Mouse (Mus musculus) right cerebral cortex, postnatal 4 days (tissue): Measurements from ENCODE around the gene Arpc5.
"Not testable (repeated sequence)": the region's sequence is repeated elsewhere in the genome, so short reads cannot be mapped to it uniquely, and the experiment has no call there.

Source experiments
- DNase-seq: peaks from one replicate; pipeline ENCODE4 v3.0.0-alpha.2; 2022

Gene Arpc5

DNA sequence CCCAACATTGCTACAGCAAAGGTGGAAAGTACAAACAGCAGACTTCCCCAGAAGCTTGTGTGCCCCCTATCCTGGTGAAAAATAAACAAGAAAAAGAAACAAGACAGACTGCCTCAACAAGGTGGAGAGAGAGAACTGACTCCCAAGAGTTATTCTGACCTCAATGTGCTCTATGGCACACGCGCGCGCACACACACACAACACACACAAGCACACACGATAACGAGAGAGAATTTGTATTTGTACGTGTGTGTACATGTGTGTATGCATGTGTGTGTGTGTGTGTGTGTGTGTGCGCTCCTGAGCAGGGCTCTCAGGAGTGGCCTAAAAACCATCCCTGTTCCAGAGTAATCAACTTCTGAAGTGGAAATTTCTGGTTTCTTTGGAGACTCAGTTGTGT lies 18.3 kb downstream of the Arpc5 start:
- no peak for DNase-seq

DNA sequence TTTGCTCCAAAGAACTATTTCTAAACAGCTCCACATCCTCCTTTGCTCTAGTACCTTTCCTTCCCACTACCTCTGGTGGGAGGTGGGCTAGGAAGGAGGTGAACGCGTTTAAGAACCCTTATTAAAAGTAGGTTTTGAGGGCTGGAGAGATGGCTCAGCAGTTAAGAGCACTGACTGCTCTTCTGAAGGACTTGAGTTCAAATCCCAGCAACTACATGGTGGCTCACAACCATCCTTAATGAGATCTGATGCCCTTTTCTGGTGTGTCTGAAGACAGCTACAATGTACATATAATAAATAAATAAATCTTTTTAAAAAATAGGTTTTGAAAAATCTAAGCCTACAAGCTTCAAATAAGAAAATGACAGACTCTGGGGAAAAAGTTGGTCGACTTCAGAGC lies 19.1 kb downstream of the Arpc5 start:
- not testable (repeated sequence) for DNase-seq

DNA sequence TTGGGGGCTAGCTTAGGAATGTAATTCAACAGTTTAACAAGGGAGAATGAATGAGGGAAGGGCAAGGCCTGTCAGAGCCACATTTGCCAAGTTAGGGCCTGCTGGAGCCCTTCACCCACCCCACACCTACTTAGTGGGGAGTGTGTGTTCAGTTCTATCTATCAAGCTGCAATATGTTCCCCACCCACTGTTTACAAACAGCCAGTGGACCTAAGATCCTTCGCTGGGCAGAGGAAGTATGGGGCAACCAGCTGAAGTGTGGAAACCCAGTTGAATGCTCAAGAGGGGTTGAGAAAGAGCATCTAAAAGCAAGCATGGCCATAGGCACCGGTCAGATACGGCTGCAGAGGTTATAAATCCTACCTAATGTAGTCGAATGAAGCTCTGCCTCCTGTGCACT lies 20.6 kb downstream of the Arpc5 start:
- no peak for DNase-seq

DNA sequence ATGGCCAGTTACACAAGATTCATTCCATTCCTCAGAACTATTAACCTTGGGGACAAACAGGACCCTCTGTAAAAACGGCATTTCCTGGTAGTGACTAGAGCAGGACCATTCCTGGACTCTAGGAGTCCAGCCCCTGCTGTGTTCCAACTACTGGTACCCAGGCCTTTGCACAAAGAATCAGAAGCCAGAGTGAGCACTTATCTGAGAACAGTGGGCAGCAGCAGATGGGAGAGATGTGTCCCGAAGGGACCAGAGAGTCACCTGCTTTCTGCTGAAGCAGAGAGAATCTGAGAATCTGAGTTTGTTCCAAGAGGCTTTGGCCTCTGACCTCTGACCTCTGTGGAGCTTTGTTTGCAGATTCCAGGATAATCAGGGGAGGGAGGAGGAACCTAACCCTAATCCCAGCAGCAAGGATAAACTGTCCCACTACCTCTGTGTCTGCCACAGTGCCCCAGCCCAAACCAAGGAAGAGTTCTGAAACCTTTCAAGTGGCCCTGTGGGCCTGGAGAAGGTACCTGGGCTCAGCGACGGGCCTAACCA lies 21.8 kb downstream of the Arpc5 start:
- no peak for DNase-seq

DNA sequence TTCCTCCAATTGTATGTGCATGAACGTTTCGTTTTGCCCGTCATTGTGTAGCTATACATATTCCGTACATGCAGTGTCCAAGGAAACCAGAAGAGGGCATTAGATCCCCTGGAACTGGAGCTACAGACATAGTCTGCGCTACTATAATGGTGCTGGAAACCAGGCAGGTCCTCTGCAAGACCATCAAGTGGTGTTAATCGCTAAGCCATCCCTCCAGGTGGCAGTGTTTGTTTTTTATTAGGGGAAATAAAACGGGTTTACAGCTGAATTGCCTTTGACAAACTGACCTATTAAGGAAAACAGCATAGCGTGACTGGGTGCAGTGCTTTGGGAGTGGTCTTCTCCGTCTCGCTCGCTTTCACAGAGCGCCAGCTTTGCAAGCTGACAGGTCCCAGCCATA lies 23.9 kb downstream of the Arpc5 start:
- DNase-seq: no peak

DNA sequence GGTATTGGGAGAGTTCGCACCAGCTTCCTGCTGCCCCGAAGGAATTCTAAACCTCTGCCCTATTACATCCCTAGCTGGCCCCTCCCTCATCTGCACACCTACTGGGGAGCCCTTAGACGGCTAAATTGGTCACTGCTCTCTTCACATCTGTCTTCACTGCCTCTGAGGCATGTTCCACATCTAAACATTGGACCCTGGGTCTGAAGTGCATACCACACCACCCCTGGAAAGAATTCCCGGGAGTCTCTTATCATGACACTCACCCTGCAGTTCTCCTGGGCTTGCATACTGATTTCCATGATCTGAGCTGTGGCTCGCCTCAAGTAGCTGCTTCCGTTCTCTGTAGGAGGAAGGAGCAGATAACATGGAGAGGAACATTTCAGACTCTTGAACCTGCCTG lies 24.5 kb downstream of the Arpc5 start:
- no peak for DNase-seq

DNA sequence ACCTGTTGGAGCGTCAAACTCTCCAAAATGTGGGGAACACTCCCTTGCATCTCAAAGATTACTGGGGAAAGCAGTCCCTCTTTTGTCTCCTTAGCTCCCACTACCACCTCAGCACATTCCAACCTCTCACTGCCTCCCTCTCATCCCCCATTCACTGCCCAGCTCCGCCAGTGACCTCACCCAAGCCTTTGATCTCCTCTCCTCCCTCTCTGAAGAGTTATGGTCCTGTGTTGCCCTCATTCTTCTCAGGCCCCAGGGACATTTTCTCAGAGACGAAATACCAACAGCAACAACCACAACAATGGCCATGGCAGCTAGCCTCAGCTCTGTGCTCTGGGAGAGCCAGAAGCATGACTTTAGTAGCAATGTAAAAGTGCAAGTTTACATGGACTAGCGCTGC lies 24.9 kb downstream of the Arpc5 start:
- DNase-seq: no peak

DNA sequence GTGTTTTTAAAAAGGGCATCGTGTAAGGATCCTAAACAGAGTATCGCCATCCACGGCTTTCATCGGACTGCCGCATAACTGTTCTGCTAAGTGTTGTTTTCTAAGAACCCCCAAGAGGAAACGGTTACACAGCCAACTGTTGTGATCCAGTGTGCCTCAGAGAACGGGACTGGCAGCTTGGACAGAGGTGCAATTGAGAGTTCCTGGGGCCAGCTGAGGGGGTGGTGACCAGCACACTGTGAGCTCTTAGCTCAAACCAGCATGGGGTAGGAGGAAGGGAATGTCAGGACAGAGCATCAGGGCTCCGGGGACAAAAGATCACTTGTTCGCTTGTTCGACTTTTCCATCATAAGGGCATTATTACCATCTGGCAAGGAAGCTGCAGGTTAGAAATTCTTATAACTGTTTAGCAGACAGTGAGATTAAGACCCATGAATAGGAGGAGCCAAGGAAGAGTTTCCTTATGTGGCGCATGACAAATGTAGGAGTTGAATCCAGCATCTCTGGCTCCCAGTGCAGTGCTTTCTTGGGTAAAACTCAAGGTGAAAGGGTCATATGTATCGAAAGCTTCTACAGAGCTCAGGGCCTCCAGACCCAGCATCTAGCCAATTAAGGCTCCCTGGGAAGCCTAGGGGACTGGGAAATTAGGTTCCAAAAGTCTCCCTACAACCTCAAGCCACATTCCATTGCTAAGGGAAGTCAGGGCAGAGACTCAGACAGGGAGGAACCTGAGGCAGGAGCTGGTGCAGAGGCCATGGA lies 26.6 kb downstream of the Arpc5 start:
- DNase-seq: no peak

DNA sequence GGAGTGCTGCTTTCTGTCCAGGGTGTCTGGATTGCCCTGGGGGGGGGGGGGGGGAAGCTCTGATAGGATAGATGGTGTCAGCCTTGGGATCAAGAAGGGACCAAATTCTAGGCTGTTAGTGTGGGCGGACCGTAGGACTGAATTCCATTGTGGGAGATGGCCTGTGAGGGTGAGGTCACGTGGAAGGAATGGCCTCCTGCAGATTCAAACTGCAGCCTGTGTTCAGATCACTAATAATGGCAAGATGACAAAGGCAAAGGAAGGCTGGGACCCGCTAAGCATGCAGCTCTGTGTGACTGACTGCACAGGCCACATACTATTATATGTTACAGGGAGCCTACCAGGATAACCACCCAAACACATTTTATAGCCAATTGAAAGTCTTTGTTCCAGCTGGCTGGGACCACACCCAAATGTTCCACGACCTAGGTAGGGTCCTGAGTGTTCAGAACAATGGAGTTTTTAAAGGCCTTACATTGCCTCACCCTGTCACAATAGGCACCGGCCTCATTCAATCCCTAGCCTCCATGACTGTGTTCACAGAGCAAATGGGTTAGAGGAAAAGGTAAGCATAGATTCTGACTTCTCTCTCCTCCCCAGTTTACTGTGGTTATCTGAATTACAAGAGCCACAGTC lies 27.3 kb downstream of the Arpc5 start:
- DNase-seq: no peak

DNA sequence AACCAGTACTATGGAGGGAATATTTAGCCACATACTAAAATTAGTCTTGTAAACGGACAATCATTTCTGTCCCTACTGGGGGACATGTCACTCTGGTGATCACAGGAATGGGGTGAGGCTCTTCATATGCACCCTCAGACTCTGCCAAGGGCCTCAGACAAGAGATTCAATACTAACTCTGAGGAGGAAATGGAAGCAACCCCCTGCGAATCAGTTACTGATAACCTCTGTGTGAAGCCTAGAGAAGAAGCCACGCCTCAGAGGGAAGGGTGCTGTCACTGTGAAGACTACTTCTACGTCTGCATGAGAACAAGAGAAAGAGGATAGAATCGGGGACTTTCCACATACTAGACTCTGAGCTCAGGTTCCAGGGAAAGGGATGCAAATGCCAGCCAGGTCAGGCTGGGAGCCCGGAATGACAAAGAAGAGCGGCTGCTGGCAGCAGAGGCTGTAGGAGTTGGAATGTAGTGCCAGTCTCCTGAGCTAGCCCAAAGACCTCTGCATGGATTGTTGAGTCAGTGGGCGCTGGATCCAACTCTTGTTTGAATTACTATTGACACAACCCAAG lies 29.4 kb downstream of the Arpc5 start:
- DNase-seq: no peak

DNA sequence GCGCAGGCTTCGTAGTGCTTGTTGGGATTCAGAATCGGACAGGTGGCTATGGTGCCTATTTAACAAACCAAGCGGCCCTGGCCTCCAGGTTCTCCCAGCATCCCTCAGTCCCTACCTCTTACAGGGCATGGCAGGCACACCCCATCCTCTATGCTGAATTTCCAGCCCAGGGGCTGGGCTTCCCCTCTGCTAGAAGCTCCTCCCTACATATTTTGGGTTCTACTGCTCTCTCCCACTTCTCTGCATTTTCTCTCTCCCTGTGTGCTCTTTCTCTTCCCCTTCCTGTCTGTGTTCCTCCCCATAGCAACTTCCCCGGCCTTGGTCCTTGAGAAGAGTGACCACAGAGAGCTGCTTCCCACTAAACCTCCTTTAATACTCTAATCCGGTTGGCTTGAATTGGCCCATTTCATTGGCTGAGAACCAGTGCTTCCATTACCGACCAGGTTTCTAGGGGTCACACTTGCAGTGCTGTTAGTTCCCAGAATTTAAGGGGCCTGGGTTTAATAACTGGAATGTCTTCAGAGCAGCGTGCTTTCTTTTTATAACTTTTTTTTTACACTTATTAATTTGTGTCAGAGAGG lies 30.4 kb downstream of the Arpc5 start:
- DNase-seq: no peak

DNA sequence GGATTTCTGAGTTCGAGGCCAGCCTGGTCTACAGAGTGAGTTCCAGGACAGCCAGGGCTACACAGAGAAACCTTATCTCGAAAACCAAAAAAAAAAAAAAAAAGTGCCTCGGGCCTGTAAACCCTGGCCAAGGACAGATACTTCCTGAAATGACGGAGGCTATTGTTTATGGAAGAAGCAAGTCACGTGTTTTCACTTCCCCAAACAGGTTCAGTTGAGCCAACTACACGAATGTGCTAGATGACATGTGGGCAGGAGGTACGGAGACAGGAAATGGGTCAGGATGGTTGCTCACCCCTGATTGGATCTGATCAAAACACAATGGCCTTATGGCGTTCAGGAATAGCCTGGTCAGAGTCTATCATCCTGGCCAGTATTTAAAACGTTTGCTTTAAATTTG lies 31.8 kb downstream of the Arpc5 start:
- DNase-seq: no peak

DNA sequence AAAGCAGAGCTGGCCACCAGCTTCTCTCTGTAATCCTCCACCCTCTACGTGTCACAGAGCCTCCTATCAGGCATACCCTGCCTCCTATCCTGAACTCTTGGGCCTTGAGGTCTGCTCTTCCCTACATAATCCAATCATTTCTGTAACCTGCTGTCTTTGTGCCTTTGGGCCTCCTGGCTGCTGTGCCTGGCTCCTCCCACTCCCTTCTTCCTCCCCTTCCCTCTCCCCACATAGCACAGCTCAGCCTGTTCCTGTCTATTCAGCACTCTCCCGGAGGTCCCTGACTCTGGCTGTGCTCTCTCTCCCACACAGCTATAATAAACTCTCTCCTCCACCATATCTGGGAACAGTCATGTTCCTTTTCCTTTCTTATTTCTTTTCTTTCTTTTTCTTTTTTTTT lies 33.6 kb downstream of the Arpc5 start, which contains the start of gene Ncf2:
TSS of gene Ncf2 (plus strand) at position 298 of the 400 bp plus-strand sequence.
- DNase-seq: no peak

DNA sequence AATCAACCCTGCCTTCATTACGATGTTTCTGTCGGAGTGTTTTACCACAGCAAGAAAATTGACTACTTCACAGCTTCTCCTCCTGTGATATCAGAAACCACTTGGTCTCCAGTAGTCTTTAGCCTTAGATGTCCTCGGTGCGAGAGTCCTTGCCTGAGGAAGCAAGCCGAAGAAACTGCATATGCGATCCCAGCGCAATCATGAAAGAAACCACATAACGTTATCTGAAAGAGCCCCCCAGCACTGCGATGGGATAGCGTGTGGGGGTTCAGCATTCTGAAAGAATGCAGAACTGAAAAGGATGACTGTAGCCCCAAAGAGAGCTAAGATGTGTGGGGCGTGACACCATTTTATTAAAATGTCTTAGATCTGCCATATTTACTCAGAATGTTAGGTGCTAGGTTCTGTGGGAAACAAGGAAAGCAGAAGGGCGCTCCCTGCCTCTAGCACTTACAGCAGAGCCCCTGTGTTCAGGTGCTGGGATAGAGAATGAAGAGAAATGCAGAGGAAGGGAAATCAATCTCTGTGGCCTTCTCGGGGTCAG lies 34.4 kb downstream of the Arpc5 start:
- DNase-seq: no peak

DNA sequence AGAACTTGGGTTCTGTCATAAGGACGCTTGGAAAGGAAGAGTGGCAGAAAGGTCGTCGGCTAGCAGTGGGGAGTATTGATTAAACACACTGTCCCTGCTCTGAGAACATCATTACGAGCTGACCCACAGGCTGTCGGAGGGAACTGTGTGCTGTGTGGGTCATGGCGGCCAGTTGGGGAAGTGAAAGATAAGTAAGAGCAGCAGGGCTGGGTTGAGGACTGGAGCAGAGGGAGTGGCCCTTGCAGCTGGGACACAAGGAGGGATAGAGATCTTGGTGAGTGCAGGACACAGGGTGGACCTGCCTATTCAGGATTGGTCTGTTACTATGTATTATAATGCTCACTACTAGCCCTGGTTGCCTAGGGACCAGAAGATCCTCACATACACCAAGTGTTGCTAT lies 38.6 kb downstream of the Arpc5 start:
- no peak for DNase-seq

DNA sequence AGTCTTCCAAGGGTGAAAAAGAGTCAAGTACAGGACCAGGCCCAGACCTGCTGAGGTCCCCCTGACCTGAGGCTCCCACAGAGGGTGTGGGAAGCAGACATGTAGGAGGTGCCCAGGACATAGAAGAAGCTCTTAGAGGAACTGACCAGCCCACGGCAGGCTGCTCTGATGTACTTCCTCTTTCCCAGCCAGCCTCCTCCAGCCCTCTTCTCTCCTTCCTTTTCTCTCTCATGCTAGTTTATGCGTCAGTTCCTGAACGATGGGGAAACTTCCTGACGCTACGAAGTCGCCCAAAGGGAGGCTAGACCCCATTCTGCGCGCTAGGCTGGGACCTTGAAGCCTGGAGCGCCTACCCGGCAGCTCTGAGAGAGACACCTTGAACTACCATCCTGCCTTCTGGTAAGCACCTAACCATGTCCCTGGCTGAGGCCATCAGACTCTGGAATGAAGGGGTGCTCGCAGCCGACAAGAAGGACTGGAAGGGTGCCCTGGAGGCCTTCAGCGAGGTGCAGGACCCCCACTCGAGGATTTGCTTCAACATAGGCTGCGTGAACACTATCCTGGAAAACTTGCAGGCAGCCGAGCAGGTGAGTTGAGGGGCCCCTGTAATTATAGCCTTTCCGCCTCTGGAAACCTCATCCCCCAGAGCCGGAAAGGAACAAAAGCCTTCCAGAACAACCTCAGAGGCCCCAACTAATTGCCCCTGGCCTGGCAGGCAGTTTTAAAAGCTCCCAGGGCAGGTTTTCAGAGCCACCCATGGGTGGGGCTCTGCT lies 41.5 kb downstream of the Arpc5 start:
- no peak for DNase-seq

DNA sequence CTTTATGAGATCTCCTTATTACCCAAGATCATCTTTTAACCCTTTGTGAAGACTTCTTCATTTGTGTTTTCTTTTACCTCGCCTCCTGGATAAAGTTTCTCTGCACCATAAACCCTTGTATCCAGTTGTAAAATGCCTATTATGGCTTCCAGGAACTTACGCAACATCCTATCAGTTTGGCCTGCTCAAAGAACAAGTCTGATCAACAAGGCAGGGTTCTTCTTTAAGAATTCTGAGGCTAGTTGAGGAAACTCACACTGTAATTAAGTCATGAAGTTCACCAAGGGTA lies 42.0 kb downstream of the Arpc5 start:
- DNase-seq: no peak

DNA sequence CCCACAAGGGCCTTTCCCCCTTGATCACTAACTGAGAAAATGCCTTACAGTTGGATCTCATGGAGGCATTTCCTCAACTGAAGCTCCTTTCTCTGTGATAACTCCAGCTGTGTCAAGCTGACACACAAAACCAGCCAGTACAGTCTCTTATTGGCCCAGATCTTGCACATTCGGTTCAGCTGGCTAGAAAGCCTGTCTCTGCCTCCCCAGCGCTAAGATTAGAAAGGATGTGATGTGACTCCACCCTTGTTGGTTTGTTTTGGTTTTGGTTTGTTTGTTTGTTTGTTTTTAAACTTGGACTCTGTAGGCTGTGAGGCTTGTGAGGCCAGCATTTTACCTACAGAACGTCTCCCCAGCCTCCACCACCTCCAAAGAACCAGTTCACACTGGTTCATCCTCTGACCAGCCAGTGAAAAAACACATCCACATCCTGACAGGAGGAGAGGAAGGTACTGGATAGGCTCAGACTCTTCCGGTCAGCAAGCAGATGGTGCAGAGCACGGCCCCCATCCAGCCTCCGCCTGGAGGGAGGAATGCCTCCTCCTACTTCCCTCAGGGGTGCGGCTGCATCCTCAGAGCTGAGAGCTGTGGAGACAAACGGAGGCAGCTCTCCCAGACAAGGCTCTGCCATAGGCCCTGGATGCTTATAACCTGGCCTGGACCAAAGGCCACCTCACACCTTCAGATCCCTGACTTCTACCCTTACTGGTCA lies 43.4 kb downstream of the Arpc5 start:
- DNase-seq: no peak

DNA sequence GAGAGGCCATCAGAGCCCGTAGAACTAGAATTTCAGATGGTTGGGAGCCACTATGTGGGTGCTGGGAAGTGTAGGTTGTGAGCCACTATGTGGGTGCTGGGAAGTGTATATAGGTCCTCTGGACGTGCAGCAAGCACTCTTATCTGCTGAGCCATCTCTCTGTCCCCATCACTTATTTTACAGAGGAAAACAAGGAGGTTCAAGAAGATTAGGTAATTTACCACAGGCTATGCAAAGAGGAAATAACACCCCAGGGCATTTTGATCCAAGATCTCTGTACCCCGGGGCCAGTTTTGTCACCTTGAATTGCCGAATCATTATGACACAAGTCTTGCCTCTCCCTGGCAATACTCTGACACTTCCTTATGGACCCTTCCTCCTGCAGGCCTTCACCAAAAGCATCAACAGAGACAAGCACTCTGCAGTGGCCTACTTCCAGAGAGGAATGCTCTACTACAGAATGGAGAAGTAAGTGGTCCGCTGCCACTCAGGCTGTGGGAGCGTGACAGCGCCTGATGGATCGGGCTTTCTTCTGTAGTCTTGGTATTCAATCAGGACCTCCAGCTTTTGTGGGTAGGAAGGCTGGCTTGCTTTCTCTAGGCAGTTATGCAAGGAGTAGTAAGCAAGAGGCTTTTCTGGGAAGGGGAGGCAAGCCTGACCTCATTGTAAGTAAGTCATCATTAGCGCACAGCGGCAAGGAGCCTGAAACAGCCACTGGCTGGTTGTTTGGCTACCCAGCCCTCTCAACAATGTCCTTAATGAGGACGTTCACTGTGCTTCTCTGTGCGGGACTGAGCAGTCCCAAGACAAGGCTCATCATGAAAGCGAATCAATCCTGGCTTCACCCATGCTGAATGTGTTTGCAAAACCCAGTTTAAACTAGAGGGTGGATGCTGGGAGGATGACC lies 44.4 kb downstream of the Arpc5 start:
- no peak for DNase-seq

DNA sequence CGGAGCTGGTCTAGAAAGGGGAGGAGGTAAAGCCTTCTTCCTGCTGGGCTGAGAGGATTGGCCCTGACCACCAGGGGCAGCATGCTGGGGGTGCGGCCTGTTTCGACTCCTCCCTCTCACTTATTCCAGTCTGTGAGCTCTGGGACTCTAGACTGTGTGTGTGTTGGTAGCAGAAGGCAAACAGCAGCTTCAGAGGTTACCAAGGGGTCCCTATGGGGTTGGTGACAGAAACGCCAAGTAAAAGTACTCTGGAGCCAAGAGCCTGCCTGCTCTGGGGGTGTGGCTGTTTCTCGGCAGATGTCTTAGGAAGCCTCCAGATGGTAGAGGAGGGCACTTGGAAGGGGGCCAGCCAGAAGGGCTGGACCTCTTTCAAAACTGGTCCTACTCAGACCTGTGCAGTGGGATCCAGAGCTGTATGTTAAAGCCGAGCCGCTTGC lies 48.9 kb downstream of the Arpc5 start:
- no peak for DNase-seq
